Mouse (Mus musculus) kidney, adult 2 months (tissue): ENCODE measurements around the gene Hoxa4. TPM values are rescaled to one million over a fixed set of nuclear protein-coding genes. Genes with fewer than 3 reads are reported as not detected.

Source experiments
- DNase-seq: peaks from one replicate; pipeline ENCODE4 v3.0.0; 2021
- H3K27ac ChIP-seq: fragments of 200-500 bp; 2 replicates; pipeline ENCODE4 v1.5.1; 2012; ENCODE audit warnings: low read depth, low read length, control low read depth, inconsistent platforms; ENCODE audit not compliant: insufficient read depth
- H3K27me3 ChIP-seq: fragments of 200-500 bp; replicated peaks from 2 replicates; pipeline ENCODE4 v1.6.1; 2012; ENCODE audit warnings: mild to moderate bottlenecking, moderate library complexity, low read length, inconsistent platforms; ENCODE audit not compliant: control insufficient read depth, insufficient read depth
- H3K36me3 ChIP-seq: fragments of 200-500 bp; 2 replicates; pipeline ENCODE4 v1.6.1; 2012; ENCODE audit warnings: mild to moderate bottlenecking, moderate library complexity, low read length, inconsistent platforms; ENCODE audit not compliant: control insufficient read depth, insufficient read depth
- H3K4me1 ChIP-seq: fragments of 200-500 bp; 2 replicates; pipeline ENCODE4 v1.6.1; 2011; ENCODE audit warnings: low read length; ENCODE audit not compliant: control insufficient read depth, insufficient read depth
- H3K4me3 ChIP-seq: fragments of 200-500 bp; 2 replicates; pipeline ENCODE4 v1.5.1; 2011; ENCODE audit warnings: mild to moderate bottlenecking, low read depth, low read length, control low read depth; ENCODE audit not compliant: insufficient read depth
- CTCF ChIP-seq: fragments of 200-500 bp; conservative IDR thresholded peaks from 2 replicates; pipeline ENCODE4 v1.5.1; 2011; ENCODE audit warnings: low read depth, mild to moderate bottlenecking, control low read depth, low read length, moderate library complexity, mixed read lengths; ENCODE audit not compliant: insufficient read depth, insufficient read length
- POLR2A ChIP-seq: fragments of 200-500 bp; IDR thresholded peaks from one replicate; pipeline ENCODE4 v1.6.1; 2011; ENCODE audit warnings: low read depth, low read length, control low read depth
- WGBS: fragments of 180-500 bp; shearing (Covaris S2); methylation state at CpG from one replicate; pipeline ENCODE4 v1.1.7; 2018; 5-methylcytosine and 5-hydroxymethylcytosine counted together
- polyA plus RNA-seq: library from polyadenylated mRNA; depleted of rRNA; stranded (reverse); fragments of >200 nt; gene quantifications from 2 replicates; pipeline ENCODE4 v1.2.3, GENCODE M21; 2012

Gene Hoxa4
- polyA plus RNA-seq, 1 experiment: 2.8 TPM

- no peak overlapping the region for H3K4me3 ChIP-seq
- 63% methylated on average over 30 of the region's 30 CpGs for WGBS
- no peaks in the 10 kb centered on the region for H3K27me3 ChIP-seq
- peak overlapping the region; percentile 20; the same call in 1 of the 2 replicates for H3K27ac ChIP-seq
- peaks cover 4% of the 10 kb centered on the region; the same call in 1 of the 2 replicates for H3K36me3 ChIP-seq
- 0 out of 2 replicates have a peak, but pooled peaks cover 2% of the 10 kb centered on the region for H3K4me1 ChIP-seq
- no peak for TF ChIP-seq POLR2A
- TF ChIP-seq CTCF: no peak
- peak; percentile 33 for DNase-seq
Observed at GRCm38 (mm10) chr6:52200073-52200750, 8.7 kb upstream of the Hoxa4 start.

GRCm38 (mm10) chr6:52197271-52197670 is 5.7 kb upstream of the Hoxa4 start:
- peak; percentile 66 for TF ChIP-seq CTCF
- TF ChIP-seq POLR2A: no peak
- Histone ChIP-seq H3K27me3 (no peaks in the 10 kb centered on the region), H3K27ac (no peak overlapping the region), H3K36me3 (peaks cover 2% of the 10 kb centered on the region; the same call in 1 of the 2 replicates), H3K4me3 (no peak overlapping the region), H3K4me1 (peaks cover 10% of the 10 kb centered on the region)
- peak; percentile 78 for DNase-seq
- 12% methylated on average over 10 of the region's 10 CpGs for WGBS

- Histone ChIP-seq H3K4me1 (peaks cover 14% of the 10 kb centered on the region), H3K27me3 (no peaks in the 10 kb centered on the region), H3K4me3 (no peak overlapping the region), H3K36me3 (peaks cover 2% of the 10 kb centered on the region; the same call in 1 of the 2 replicates), H3K27ac (0 out of 2 replicates have a peak overlapping the region, but pooled peaks have one; percentile 5)
- peak; percentile 7 for DNase-seq
- 50% methylated on average over 9 of the region's 9 CpGs for WGBS
- TF ChIP-seq CTCF (no peak), POLR2A (no peak)
Observed at GRCm38 (mm10) chr6:52196811-52197210, 5.3 kb upstream of the Hoxa4 start.

- DNase-seq: peak; percentile 59
- Histone ChIP-seq H3K36me3 (no peaks in the 10 kb centered on the region), H3K4me1 (peaks cover 23% of the 10 kb centered on the region), H3K27me3 (no peaks in the 10 kb centered on the region), H3K27ac (no peak overlapping the region; the same call in 1 of the 2 replicates), H3K4me3 (no peak overlapping the region)
- WGBS: 46% methylated on average over 10 of the region's 10 CpGs
- no peak for TF ChIP-seq POLR2A
- no peak for TF ChIP-seq CTCF
Observed at GRCm38 (mm10) chr6:52194690-52195089, 3.1 kb upstream of the Hoxa4 start.

- peak; percentile 26 for TF ChIP-seq POLR2A
- no peak for TF ChIP-seq CTCF
- Histone ChIP-seq H3K4me1 (peaks cover 28% of the 10 kb centered on the region), H3K4me3 (peak overlapping the region; percentile 83), H3K27me3 (no peaks in the 10 kb centered on the region), H3K27ac (peak overlapping the region; percentile 27), H3K36me3 (no peaks in the 10 kb centered on the region)
- 2% methylated on average over 42 of the region's 55 CpGs for WGBS
- peak; percentile 95 for DNase-seq
Observed at GRCm38 (mm10) chr6:52191860-52192550, 452 bp upstream of the Hoxa4 start.

DNA sequence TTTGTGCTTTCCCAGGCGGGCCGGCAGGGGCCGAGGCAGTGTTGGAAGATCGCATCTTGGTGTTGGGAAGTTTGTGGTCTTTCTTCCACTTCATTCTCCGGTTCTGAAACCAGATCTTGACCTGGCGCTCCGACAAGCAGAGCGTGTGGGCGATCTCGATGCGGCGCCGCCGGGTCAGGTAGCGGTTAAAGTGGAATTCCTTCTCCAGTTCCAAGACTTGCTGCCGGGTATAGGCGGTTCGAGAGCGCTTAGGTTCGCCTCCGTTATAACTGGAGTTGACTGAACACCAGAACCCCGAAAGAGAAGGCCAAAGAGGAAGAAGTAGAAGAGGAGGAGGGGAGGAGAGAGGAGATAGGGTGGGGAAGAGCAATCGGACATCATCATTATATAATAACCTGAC is 1.1 kb downstream of the Hoxa4 start:
- H3K36me3 ChIP-seq: no peaks in the 10 kb centered on the region
- WGBS: 29% methylated on average over 23 of the region's 23 CpGs
- TF ChIP-seq CTCF (no peak), POLR2A (no peak)
- DNase-seq: peak; percentile 41
- H3K4me3 ChIP-seq: no peak overlapping the region
- H3K27ac ChIP-seq: peak overlapping the region; percentile 19; the same call in 1 of the 2 replicates
- H3K4me1 ChIP-seq: peaks cover 32% of the 10 kb centered on the region
- H3K27me3 ChIP-seq: no peaks in the 10 kb centered on the region

- Histone ChIP-seq H3K27me3 (no peaks in the 10 kb centered on the region), H3K36me3 (no peaks in the 10 kb centered on the region), H3K4me1 (peaks cover 31% of the 10 kb centered on the region), H3K4me3 (no peak overlapping the region), H3K27ac (peak overlapping the region; percentile 19)
- DNase-seq: peak; percentile 64
- TF ChIP-seq POLR2A (no peak), CTCF (no peak)
- 41% methylated on average over 8 of the region's 8 CpGs for WGBS
Observed at GRCm38 (mm10) chr6:52189909-52190308, 1.6 kb downstream of the Hoxa4 start.
